Mouse (Mus musculus) CD4-positive, CD25-positive, alpha-beta regulatory T cell, adult 4 months (primary cell): Measurements from ENCODE around the gene Lpar6. TPM values are rescaled to one million over a fixed set of nuclear protein-coding genes. Genes with fewer than 3 reads are reported as not detected.

ENCODE experiments used
- ATAC-seq: one replicate; pipeline ENCODE4 v1.8.0; 2017
- polyA plus RNA-seq, 2 experiments: library from polyadenylated mRNA; unstranded; fragments of 100-300 nt; shearing (Covaris generic); gene quantifications; one replicate each; pipeline ENCODE4 v1.2.1; 2017

Lpar6 gene
- polyA plus RNA-seq, 2 experiments from 2014 or later, result 40.4 to 41.5 TPM

DNA sequence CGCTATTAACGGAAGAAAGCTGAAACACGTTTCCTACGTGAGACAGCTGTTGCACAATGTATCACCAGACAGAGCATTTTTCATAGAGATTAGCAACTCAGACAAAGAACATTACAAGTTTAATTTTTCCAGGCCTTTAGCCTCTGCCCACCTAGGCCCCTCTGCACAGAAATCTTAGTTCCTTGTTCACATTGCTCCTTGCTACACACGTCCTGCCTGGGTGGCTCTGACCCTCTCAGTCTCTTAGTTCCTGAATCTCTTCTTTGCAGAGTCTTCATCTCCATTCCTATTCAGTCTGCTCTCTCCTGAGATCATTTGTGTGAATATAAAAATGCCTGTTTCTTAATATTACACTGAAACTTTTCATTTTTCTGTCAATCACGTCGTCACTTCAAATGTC lies 19.7 kb downstream of the Lpar6 start:
- ATAC-seq, result no peak

DNA sequence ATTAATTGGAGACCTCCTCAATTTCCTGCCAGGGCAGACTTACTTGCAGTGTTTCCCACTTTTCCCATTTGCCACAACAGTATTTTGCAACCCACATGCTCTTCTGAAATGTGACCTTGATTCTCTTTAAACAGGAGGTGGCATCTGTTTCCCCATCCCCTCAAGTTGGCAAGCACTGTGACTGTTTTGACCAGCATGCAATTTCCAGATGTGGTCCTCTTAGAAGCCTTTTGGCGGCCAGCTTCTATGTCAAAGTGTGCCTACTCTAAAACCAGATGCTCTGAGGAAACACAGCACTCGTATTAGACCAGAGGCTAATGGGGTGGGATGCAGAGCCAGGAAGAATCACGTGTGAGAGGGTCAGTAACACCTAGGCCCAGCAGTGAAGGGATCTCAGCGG lies 20.5 kb downstream of the Lpar6 start:
- ATAC-seq, result no peak

- ATAC-seq, result no peak
Observed at GRCm38 (mm10) chr14:73262210-73262609, 24.5 kb downstream of the Lpar6 start.

DNA sequence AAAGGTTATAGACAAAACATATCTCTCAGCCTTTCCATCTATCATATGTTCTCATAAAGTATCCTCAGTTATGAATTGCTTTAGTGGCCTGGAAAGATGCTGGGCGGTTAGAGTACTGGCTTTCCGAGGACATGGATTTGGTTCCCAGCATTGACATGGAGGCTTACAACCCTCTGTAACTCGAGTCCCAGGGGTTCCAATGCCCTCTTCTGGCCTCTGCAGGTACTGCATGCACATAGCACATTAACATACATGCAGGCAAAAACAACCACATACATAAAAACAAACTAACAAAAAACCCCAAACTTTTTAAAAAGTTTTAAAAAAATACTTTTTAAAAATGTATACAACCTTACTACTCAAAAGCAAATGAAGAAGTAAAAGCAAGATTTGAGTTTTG lies 28.5 kb downstream of the Lpar6 start:
- no peak for ATAC-seq

DNA sequence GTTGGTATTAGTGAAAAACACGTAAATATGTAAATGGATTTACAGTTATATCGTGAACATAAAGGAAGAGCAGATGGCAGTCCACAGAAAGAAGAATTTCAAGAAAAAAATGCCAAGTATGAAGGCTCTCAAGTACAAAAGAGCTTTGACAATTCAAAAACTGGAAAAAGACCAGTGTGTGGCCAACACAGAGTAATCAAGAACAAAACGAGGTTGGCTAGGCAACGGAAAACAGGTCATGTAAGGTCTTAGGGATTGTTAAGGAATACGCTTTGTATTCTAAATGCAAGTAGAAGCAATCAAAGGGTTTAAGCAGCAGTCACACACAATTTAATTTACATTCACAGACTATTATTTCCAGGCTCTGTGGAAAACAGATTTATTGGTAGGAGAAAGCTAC lies 34.1 kb downstream of the Lpar6 start:
- no peak for ATAC-seq

GRCm38 (mm10) chr14:73279096-73279495 lies 41.4 kb downstream of the Lpar6 start:
- no peak for ATAC-seq

DNA sequence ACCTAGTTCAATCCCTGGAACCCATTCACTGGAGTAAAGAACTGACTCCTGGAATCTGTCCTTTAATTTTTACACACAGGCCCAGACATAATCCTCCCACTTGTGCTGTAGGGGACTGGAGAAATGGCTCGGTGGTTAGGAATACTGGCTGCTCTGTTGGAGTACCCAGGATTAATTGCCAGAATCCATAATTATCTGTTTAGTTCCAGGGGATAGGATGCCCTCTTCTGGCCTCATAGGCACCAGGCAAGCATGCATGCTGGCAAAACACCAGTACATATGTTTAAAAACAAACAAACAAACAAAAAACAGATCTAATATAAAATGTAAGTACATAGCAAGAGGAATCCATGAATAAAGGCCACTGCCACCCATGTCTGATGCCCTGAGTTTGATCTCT lies 43.3 kb downstream of the Lpar6 start:
- ATAC-seq, result no peak

DNA sequence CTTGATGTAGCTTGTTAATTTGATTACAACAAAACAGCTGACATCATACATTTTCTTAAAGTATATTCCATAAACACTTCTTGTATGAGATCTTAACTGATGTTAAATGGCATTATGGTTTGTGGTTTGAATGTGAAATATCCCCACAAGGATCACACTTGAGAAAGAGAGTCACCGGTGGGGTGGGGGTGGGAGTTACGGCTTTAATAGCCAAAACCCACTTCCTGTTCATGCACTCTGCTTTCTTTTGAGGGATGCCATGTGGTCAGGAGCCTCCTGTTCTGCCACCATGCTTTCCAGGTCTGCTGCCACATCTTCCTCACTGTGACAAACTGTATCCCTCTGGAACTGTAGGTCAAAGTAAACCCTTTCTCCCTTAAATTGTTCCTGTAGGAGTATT lies 52.2 kb downstream of the Lpar6 start:
- ATAC-seq, result peak; percentile 83

GRCm38 (mm10) chr14:73292434-73292833 lies 54.7 kb downstream of the Lpar6 start:
- ATAC-seq, result no peak

Other genes with a start within 250 kb of the Lpar6 start
- gene Cysltr2, start 188.8 kb upstream of the Lpar6 start, polyA plus RNA-seq, result 10 to 100 TPM; 24.1 to 33.8 TPM
- gene Rcbtb2, start 114.9 kb upstream of the Lpar6 start, polyA plus RNA-seq, result 10 to 100 TPM; 55.6 to 61.4 TPM
- gene Rb1, start 87.9 kb downstream of the Lpar6 start, polyA plus RNA-seq, result 10 to 100 TPM; 10.0 to 85.9 TPM
- 1,000 to 10,000 TPM in 1 of 2 experiments, 100 to 1,000 TPM in 1; 926 to 1,094 TPM for gene Itm2b, start 147.4 kb downstream of the Lpar6 start, polyA plus RNA-seq